Comparison of ENCODE assay signal across 21 mouse cellular contexts in the genomic region with DNA sequence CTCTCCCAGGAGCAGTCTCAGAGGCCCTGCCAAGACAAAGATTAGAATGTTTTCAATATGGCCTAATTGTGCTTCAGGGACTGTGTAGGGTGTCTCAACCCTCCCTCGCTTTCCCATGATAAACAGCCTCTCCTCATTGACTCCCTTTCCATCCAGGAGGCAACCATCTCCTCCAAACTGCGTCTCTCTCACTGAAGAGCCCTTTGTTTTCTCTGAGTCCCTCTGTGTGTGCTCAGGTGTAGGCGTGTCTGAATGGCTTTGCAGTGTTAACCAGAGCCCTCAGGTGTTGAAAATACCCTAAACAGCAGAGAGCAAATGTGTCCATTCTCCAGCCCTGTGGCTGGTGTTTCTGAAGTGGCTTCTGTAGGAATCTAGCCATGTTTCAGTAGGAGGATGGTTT.
A peak's percentile ranks its signal among the peaks of the same experiment; 100 is the strongest.
DNase-seq lines count a peak whose midpoint lies in the region; ATAC-seq lines count a peak whose summit lies in the region.
"Had no signal": no experiment of that assay in that cellular context is flagged by ENCODE, and none has a peak within 500 bp of the region (broad histone marks: within the 10 kb centered on the region; RNA-seq: fewer than 3 reads in every experiment).

No protein-coding gene starts in this region.

- H3K9me3 ChIP-seq in embryonic facial prominence, embryonic 14.5 days (ENCODE audit: control insufficient read depth, low read length), result no peaks in the 10 kb centered on the region
- H3K9me3 ChIP-seq in embryonic facial prominence, embryonic 10.5 days, result no peaks in the 10 kb centered on the region
- H3K9me3 ChIP-seq: G1E had no signal

- ATAC-seq in embryonic facial prominence, embryonic 14.5 days (ENCODE audit: low read depth), result peak; percentile 70; the same call in 1 of the 2 replicates
- peak; percentile 2; the same call in 1 of the 2 replicates for ATAC-seq in frontal cortex, adult (ENCODE audit: low TSS enrichment)
- ATAC-seq: activated CD4-positive, CD25-positive, alpha-beta regulatory T cell, adult 4 months; CD4-positive, CD25-positive, alpha-beta regulatory T cell, adult 4 months; Patski had no signal

- no peak overlapping the region for H3K27ac ChIP-seq in embryonic facial prominence, embryonic 14.5 days (replicated peaks; ENCODE audit: low read depth, low read length)
- H3K27ac ChIP-seq in embryonic facial prominence, embryonic 10.5 days (replicated peaks), result no peak overlapping the region

- H3K4me2 ChIP-seq in embryonic facial prominence, embryonic 14.5 days (ENCODE audit: low read depth, low read length), result no peak overlapping the region

- WGBS in embryonic facial prominence, embryonic 14.5 days, result 72% methylated on average over 3 of the region's 3 CpGs
- 73% methylated on average over 3 of the region's 3 CpGs for WGBS in embryonic facial prominence, embryonic 10.5 days

- no peak overlapping the region for H3K4me3 ChIP-seq in embryonic facial prominence, embryonic 14.5 days (ENCODE audit: low read depth, low read length)
- no peak overlapping the region for H3K4me3 ChIP-seq in embryonic facial prominence, embryonic 10.5 days

- intact Hi-C loops in gastrocnemius, postnatal 36 days (cut with DNase I), result no loop called here

- H3K4me1 ChIP-seq in embryonic facial prominence, embryonic 14.5 days (ENCODE audit: control insufficient read depth, insufficient read depth, low read length), result no peaks in the 10 kb centered on the region
- H3K4me1 ChIP-seq in embryonic facial prominence, embryonic 10.5 days, result no peaks in the 10 kb centered on the region

- DNase-seq in embryonic facial prominence, embryonic 14.5 days (ENCODE audit: low spot score), result no peak
- DNase-seq in embryonic facial prominence, embryonic 10.5 days (ENCODE audit: low spot score), result no peak
- no peak for DNase-seq in frontal cortex, postnatal 14 days (ENCODE audit: low spot score in 2 of 2)
- DNase-seq in fat pad, adult 2 months (ENCODE audit: extremely low read depth, low read depth, low spot score), result peak; percentile 55
- peak; percentile 63 for DNase-seq in gonadal fat pad, adult 2 months (ENCODE audit: low read depth)
- no peak for DNase-seq in ovary, adult 18-20 months (ENCODE audit: low spot score)
- no peak for DNase-seq in gastrocnemius, postnatal 36 days
- DNase-seq: adrenal gland, adult 2 months; adrenal gland, adult 8-10 months; adrenal gland, postnatal 10 days; adrenal gland, postnatal 14 days; adrenal gland, postnatal 25 days; adrenal gland, postnatal 36 days; B cell, adult 2 months; cerebellum, adult 11 months; cerebellum, adult 11-12 months had no signal

- H3K9ac ChIP-seq in embryonic facial prominence, embryonic 14.5 days (ENCODE audit: low read depth, low read length), result no peak overlapping the region

- H3K27me3 ChIP-seq in embryonic facial prominence, embryonic 14.5 days (replicated peaks; ENCODE audit: control insufficient read depth, insufficient read depth, low read length), result no peaks in the 10 kb centered on the region
- no peaks in the 10 kb centered on the region for H3K27me3 ChIP-seq in embryonic facial prominence, embryonic 10.5 days (replicated peaks; ENCODE audit: low read depth, poor library complexity, severe bottlenecking)

- no peaks in the 10 kb centered on the region for H3K36me3 ChIP-seq in embryonic facial prominence, embryonic 14.5 days (ENCODE audit: control insufficient read depth, insufficient read depth, low read length)
- no peaks in the 10 kb centered on the region for H3K36me3 ChIP-seq in embryonic facial prominence, embryonic 10.5 days (replicated peaks)
- H3K36me3 ChIP-seq: G1E had no signal

Comparison
In these comparisons a context has a peak if more than half of its experiments do, and no peak if none do; other contexts are left out.
1. DNase-seq: peak in fat pad, adult 2 months (single experiment) and gonadal fat pad, adult 2 months (single experiment); none in embryonic facial prominence, embryonic 14.5 days (single experiment), embryonic facial prominence, embryonic 10.5 days (single experiment), frontal cortex, postnatal 14 days (0 of 2), ovary, adult 18-20 months (single experiment) and gastrocnemius, postnatal 36 days (0 of 2).